Mouse (Mus musculus): ENCODE measurements around the gene Bmper. TPM values are rescaled to one million over a fixed set of nuclear protein-coding genes. Genes with fewer than 3 reads are reported as not detected.
A peak's percentile ranks its signal among the peaks of the same experiment; 100 is the strongest.

Gene Bmper
- polyA plus RNA-seq, 1 experiment from 2014 or later: 4.0 TPM

DNA sequence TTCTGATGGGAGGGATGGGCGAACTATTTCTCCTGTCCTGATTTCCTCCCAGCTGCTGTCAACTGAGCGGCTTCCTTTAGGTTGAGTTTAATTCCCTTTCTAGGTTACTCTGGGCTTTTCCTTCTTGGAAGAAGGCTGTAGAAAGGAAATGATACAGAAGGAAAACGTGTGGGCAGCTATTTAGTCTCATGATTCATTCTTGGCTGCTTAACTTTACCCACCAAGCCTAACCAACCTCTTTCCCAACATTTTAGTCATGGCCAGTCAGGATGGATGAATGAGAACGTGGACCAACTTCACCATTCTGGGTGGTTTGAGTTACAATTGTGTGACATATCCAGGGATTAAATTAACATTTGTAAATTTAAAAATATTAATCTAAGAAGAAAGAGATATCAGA lies 263.0 kb downstream of the Bmper start:
- 64% methylated on average over 4 of the region's 4 CpGs for WGBS
- no peak for DNase-seq (ENCODE audit: low spot score)
- no peak for TF ChIP-seq EP300 (optimal IDR thresholded peaks at IDR 0.05)
- TF ChIP-seq CTCF (IDR thresholded peaks at IDR 0.05; ENCODE audit: low read depth): no peak

DNA sequence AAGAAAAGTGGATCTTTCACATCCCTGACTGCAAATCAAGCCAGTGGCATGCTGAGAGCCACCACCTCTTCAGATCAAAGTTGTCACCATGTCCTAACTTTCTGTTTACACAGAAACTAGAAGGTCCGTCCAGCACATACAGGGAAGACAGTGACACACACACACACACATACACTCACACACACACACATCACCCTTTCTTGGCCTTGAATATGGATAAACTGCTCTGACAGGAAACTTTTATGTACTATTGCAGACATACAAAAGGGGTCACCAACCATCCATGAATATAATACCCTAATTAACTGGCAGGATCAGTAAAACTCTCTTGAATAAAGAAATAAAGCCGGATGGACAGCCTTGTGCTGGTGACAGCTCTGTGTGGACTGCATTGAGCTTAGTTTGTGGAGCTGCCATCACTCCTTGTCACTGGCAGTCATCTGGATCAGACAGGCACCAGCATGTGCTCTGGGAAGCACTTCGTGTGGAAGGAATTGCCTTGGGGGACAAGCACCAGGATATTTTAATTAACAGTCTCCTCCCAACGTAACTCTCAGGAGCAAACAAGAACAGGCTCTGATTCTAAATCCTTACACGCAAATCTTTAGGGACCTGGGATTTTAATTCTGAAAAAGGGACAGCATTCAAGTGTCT lies 264.0 kb downstream of the Bmper start:
- TF ChIP-seq EP300 (optimal IDR thresholded peaks at IDR 0.05): no peak
- no peak for TF ChIP-seq CTCF (IDR thresholded peaks at IDR 0.05; ENCODE audit: low read depth)
- no peak overlapping the region for H3K4me2 ChIP-seq (replicated peaks; ENCODE audit: low read depth)
- H3K9ac ChIP-seq (ENCODE audit: low read length): no peak overlapping the region
- ATAC-seq (ENCODE audit: low FRiP score, low TSS enrichment) (no peak), DNase-seq (ENCODE audit: low spot score) (no peak)
- H3K27ac ChIP-seq (replicated peaks): no peak overlapping the region
- H3K27me3 ChIP-seq (ENCODE audit: control insufficient read depth, insufficient read depth, low read length): no peaks in the 10 kb centered on the region
- no peak overlapping the region for H3K4me3 ChIP-seq (ENCODE audit: low read depth, low read length)
- no peaks in the 10 kb centered on the region for H3K9me3 ChIP-seq (ENCODE audit: control insufficient read depth, low read length)
- WGBS: 50% methylated on average over 5 of the region's 5 CpGs
- no peaks in the 10 kb centered on the region for H3K36me3 ChIP-seq (ENCODE audit: control insufficient read depth, insufficient read depth, low read length)
- H3K4me1 ChIP-seq (replicated peaks; ENCODE audit: control insufficient read depth, insufficient read depth): no peaks in the 10 kb centered on the region

More for the DNA sequence above, 263.0 kb downstream of the Bmper start:
- no peaks in the 10 kb centered on the region for H3K27me3 ChIP-seq (ENCODE audit: control insufficient read depth, insufficient read depth, low read length)
- H3K27ac ChIP-seq (replicated peaks): no peak overlapping the region
- H3K9ac ChIP-seq (ENCODE audit: low read length): no peak overlapping the region
- no peak overlapping the region for H3K4me3 ChIP-seq (ENCODE audit: low read depth, low read length)
- ATAC-seq (ENCODE audit: low FRiP score, low TSS enrichment): no peak
- H3K4me1 ChIP-seq (replicated peaks; ENCODE audit: control insufficient read depth, insufficient read depth): no peaks in the 10 kb centered on the region
- no peaks in the 10 kb centered on the region for H3K36me3 ChIP-seq (ENCODE audit: control insufficient read depth, insufficient read depth, low read length)
- no peak overlapping the region for H3K4me2 ChIP-seq (replicated peaks; ENCODE audit: low read depth)
- no peaks in the 10 kb centered on the region for H3K9me3 ChIP-seq (ENCODE audit: control insufficient read depth, low read length)

DNA sequence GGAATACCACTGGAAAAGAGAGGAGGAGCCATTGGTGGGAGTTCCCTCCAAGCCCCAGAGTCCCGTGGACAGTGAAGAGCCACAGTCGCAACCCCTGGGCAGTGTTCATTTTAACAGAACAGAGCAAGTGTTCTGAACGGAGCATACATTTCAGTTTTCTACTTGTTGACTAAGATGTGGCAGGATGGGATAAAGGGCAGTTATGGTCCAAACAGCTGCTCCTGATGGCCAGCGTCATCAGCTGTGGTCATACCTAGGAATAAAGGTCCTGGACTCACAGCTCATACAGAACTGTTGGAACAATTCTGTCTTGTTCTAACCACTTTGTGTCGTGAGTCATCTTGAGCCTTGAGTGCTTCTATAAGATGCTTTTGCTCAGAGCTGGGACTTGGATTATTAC lies 265.4 kb downstream of the Bmper start:
- H3K36me3 ChIP-seq (ENCODE audit: control insufficient read depth, insufficient read depth, low read length): no peaks in the 10 kb centered on the region
- H3K27ac ChIP-seq (replicated peaks): no peak overlapping the region
- no peak overlapping the region for H3K9ac ChIP-seq (ENCODE audit: low read length)
- 89% methylated on average over 5 of the region's 5 CpGs for WGBS
- no peak for ATAC-seq (ENCODE audit: low FRiP score, low TSS enrichment)
- DNase-seq (ENCODE audit: low spot score): no peak
- no peaks in the 10 kb centered on the region for H3K9me3 ChIP-seq (ENCODE audit: control insufficient read depth, low read length)
- TF ChIP-seq CTCF (IDR thresholded peaks at IDR 0.05; ENCODE audit: low read depth): no peak
- no peak for TF ChIP-seq EP300 (optimal IDR thresholded peaks at IDR 0.05)
- no peak overlapping the region for H3K4me3 ChIP-seq (ENCODE audit: low read depth, low read length)
- H3K4me2 ChIP-seq (replicated peaks; ENCODE audit: low read depth): no peak overlapping the region
- no peaks in the 10 kb centered on the region for H3K27me3 ChIP-seq (ENCODE audit: control insufficient read depth, insufficient read depth, low read length)
- H3K4me1 ChIP-seq (replicated peaks; ENCODE audit: control insufficient read depth, insufficient read depth): no peaks in the 10 kb centered on the region

DNA sequence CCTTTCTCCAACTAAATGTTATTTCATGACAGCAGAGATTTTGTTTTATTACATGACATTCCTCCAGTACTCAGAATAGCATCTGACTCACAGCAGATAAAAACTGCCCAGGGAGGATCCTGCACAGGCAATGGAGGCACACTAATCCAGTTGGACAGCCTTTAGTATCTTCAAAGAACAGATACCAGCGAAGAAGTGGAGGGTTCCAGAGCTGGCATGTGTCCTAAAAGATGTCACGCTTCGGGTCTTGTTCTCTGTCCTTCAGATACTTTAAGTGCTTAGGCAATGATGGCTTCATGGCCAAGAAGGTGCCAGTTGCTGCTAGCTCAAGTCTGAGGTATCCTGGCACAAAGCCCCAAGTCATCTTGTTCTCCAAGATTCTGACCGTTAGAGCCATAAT lies 272.5 kb downstream of the Bmper start:
- H3K9ac ChIP-seq (ENCODE audit: low read length): no peak overlapping the region
- TF ChIP-seq CTCF (IDR thresholded peaks at IDR 0.05; ENCODE audit: low read depth): no peak
- H3K36me3 ChIP-seq (ENCODE audit: control insufficient read depth, insufficient read depth, low read length): no peaks in the 10 kb centered on the region
- DNase-seq (ENCODE audit: low spot score): no peak
- no peak for ATAC-seq (ENCODE audit: low FRiP score, low TSS enrichment)
- no peak overlapping the region for H3K4me3 ChIP-seq (ENCODE audit: low read depth, low read length)
- H3K4me2 ChIP-seq (replicated peaks; ENCODE audit: low read depth): no peak overlapping the region
- H3K27me3 ChIP-seq (ENCODE audit: control insufficient read depth, insufficient read depth, low read length): no peaks in the 10 kb centered on the region
- no peaks in the 10 kb centered on the region for H3K9me3 ChIP-seq (ENCODE audit: control insufficient read depth, low read length)
- WGBS: 67% methylated on average over 4 of the region's 4 CpGs
- no peaks in the 10 kb centered on the region for H3K4me1 ChIP-seq (replicated peaks; ENCODE audit: control insufficient read depth, insufficient read depth)
- no peak overlapping the region for H3K27ac ChIP-seq (replicated peaks)

DNA sequence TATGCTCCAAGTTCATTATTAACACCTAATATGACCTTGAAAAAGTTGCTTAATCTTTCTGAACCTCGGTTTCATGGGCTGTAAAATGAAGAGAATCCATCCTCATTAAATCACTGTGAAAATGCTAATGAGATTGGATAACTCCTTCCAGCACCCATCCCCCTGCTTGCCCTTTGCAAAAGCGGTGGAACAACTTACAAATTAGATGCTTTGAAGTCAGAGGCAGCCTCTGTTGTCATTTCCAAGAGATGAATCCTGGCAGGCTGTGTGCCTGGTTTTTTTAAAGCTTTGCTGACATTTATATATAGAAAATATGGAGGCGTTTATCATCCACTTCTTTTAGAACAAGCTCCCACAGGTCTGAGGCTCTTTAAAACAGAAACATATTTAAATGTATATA lies 274.8 kb downstream of the Bmper start:
- ATAC-seq (ENCODE audit: low FRiP score, low TSS enrichment): no peak
- TF ChIP-seq EP300 (optimal IDR thresholded peaks at IDR 0.05) (no peak), CTCF (IDR thresholded peaks at IDR 0.05; ENCODE audit: low read depth) (no peak)
- Histone ChIP-seq H3K9me3 (ENCODE audit: control insufficient read depth, low read length) (no peaks in the 10 kb centered on the region), H3K27ac (replicated peaks) (no peak overlapping the region), H3K4me2 (replicated peaks; ENCODE audit: low read depth) (no peak overlapping the region), H3K4me3 (ENCODE audit: low read depth, low read length) (no peak overlapping the region), H3K9ac (ENCODE audit: low read length) (no peak overlapping the region), H3K27me3 (ENCODE audit: control insufficient read depth, insufficient read depth, low read length) (no peaks in the 10 kb centered on the region), H3K36me3 (ENCODE audit: control insufficient read depth, insufficient read depth, low read length) (no peaks in the 10 kb centered on the region), H3K4me1 (replicated peaks; ENCODE audit: control insufficient read depth, insufficient read depth) (no peaks in the 10 kb centered on the region)
- DNase-seq (ENCODE audit: low spot score): no peak
- WGBS: 21% methylated on average over 3 of the region's 3 CpGs

DNA sequence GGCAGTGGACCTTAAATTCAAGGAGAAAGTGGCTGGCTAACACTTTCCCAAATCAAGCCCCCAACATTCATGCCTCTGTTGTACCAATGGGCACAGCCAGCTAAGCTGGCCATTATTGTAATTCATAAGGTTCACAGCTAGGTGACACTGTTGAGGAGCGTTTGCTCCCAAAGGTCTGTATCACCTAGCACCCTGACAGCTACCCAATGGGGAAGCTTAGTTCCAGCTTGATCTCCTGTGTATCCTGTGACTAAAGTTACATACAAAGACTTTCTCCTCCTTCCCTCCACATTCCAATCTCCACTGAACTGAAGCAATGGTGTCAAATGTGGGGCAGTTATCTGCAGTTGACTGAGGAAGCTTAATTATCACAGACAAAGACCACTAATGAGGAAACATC lies 311.0 kb downstream of the Bmper start:
- whole genome bisulfite sequencing: 29% methylated on average over 1 of the region's 1 CpGs
- TF ChIP-seq EP300 (optimal IDR thresholded peaks at IDR 0.05) (no peak), CTCF (IDR thresholded peaks at IDR 0.05; ENCODE audit: low read depth) (peak; percentile 47)
- ATAC-seq (ENCODE audit: low FRiP score, low TSS enrichment) (no peak), DNase-seq (ENCODE audit: low spot score) (no peak)
- Histone ChIP-seq H3K4me2 (replicated peaks; ENCODE audit: low read depth) (no peak overlapping the region), H3K9me3 (ENCODE audit: control insufficient read depth, low read length) (no peaks in the 10 kb centered on the region), H3K27ac (replicated peaks) (no peak overlapping the region), H3K27me3 (ENCODE audit: control insufficient read depth, insufficient read depth, low read length) (no peaks in the 10 kb centered on the region), H3K4me1 (replicated peaks; ENCODE audit: control insufficient read depth, insufficient read depth) (no peaks in the 10 kb centered on the region), H3K4me3 (ENCODE audit: low read depth, low read length) (no peak overlapping the region), H3K9ac (ENCODE audit: low read length) (no peak overlapping the region), H3K36me3 (ENCODE audit: control insufficient read depth, insufficient read depth, low read length) (no peaks in the 10 kb centered on the region)

All from stomach, postnatal 0 days (tissue).